Mouse (Mus musculus) subcutaneous adipose tissue, adult 2 months (tissue): ENCODE measurements around the gene Gm3138. TPM values are rescaled to one million over a fixed set of nuclear protein-coding genes. Genes with fewer than 3 reads are reported as not detected.

Source experiments
- polyA plus RNA-seq: library from polyadenylated mRNA; depleted of rRNA; stranded (reverse); fragments of >200 nt; gene quantifications from 2 replicates; pipeline ENCODE4 v1.2.3, GENCODE M21; 2012; ENCODE audit warnings: low replicate concordance; rRNA removed

Gene Gm3138
- not detected in 2 replicates for polyA plus RNA-seq

GRCm38 (mm10) chr14:4249331-4249730 is at the start of gene Gm3138:
Gene Gm3138, plus strand, starts transcription at chr14:4249631.

Other genes starting within 250 kb of the Gm3138 start
- 0.09 and 0.83 TPM in 2 replicates for gene Gm5796, start 225.7 kb upstream of the Gm3138 start, polyA plus RNA-seq
- not detected in 2 replicates for gene Gm3115, start 165.5 kb upstream of the Gm3138 start, polyA plus RNA-seq
- gene Gm8108, start 139.1 kb upstream of the Gm3138 start, polyA plus RNA-seq, result 0.64 and 1.1 TPM in 2 replicates
- gene Gm3127, start 84.6 kb upstream of the Gm3138 start, polyA plus RNA-seq, result not detected in 2 replicates
- gene Gm2974, start 67.1 kb upstream of the Gm3138 start, polyA plus RNA-seq, result 0.57 TPM in 1 of 2 replicates, not detected in the other
- not detected in 2 replicates for gene Gm3149, start 67.7 kb downstream of the Gm3138 start, polyA plus RNA-seq
- gene 2610042L04Rik, start 85.1 kb downstream of the Gm3138 start, polyA plus RNA-seq, result 0.29 TPM in 1 of 2 replicates, not detected in the other
- not detected in 2 replicates for gene Gm3159, start 147.9 kb downstream of the Gm3138 start, polyA plus RNA-seq
- gene Gm3164, start 165.8 kb downstream of the Gm3138 start, polyA plus RNA-seq, result 0.06 and 0.37 TPM in 2 replicates
- 0.40 TPM in 1 of 2 replicates, not detected in the other for gene Gm3173, start 181.4 kb downstream of the Gm3138 start, polyA plus RNA-seq
- gene Gm3182, start 232.1 kb downstream of the Gm3138 start, polyA plus RNA-seq, result not detected in 2 replicates